Mouse (Mus musculus): ENCODE results near the gene Amfr. TPM values are rescaled to one million over a fixed set of nuclear protein-coding genes. Genes with fewer than 3 reads are reported as not detected.

Gene Amfr
- polyA plus RNA-seq (2014; fragmentation: Illumina TruSeq; extraction: RNeasy Lipid Tissue Mini Kit (QIAGEN cat#74804); ENCODE audit: low read depth, low replicate concordance) = 141 TPM

DNA sequence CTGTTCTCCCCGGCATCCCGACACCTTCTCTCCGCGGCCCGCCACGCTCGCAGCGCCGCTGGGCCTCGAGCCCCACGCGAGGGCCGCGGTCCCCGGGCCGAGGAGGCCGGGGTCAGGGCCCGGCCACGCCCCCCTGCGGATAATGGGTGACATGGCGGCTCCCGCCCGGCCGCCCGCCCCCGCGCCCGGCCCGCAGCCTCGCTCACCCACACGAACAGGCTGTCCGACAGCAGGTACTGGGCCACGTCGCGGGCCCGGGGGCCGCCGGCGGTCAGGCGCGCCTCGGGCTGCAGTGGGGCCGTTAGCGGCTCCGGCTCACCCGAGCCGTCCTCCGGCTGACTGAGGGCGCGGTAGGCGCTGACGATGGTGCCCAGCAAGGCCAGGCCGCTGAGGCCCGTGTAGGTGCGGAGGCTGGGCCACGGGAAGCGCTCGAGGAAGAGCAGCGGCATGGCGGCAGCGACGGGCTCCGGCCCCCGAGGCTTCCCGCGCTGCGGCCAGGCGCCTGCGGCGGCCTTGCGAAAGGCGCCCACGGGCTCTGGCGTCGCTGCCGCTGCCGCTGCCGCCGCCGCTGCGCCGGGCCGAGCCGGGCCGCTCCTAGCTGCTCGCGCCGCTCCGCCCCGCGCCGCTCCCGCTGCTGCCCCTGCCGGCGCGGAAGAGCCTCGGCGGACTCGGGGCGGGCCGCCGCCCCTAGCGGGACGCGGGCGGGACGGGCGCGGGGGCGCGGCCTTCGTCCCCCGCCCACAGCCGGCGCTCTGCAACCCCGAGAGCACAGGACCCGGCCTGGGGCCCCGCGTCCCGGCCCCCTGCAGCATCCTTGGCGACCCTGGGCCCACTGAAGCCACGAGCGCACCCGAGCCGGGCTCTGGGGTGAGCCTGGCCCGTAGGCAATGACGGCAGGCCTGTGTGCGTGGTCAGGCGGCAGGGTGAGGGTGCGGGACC is at the start of gene Amfr:
Amfr (minus strand) TSS at position 830 of the 939 bp plus-strand sequence.

GRCm38 (mm10) chr8:94036944-94037524 is 24.4 kb upstream of the Amfr start, which contains the start of the genes Nudt21 and Ogfod1:
Gene Nudt21 (minus strand): TSS chr8:94037031.
Gene Ogfod1 (plus strand): TSS chr8:94037198.

Other genes with a start within 250 kb of the Amfr start
- gene Gnao1, start 202.9 kb downstream of the Amfr start, polyA plus RNA-seq (2014; fragmentation: Illumina TruSeq; extraction: RNeasy Lipid Tissue Mini Kit (QIAGEN cat#74804); ENCODE audit: low read depth, low replicate concordance) = 18.4 TPM
- gene Nudt21, start 24.2 kb upstream of the Amfr start, polyA plus RNA-seq (2014; fragmentation: Illumina TruSeq; extraction: RNeasy Lipid Tissue Mini Kit (QIAGEN cat#74804); ENCODE audit: low read depth, low replicate concordance) = 103 TPM
- gene Ogfod1, start 24.4 kb upstream of the Amfr start, polyA plus RNA-seq (2014; fragmentation: Illumina TruSeq; extraction: RNeasy Lipid Tissue Mini Kit (QIAGEN cat#74804); ENCODE audit: low read depth, low replicate concordance) = 26.4 TPM
- gene Bbs2, start 86.1 kb upstream of the Amfr start, polyA plus RNA-seq (2014; fragmentation: Illumina TruSeq; extraction: RNeasy Lipid Tissue Mini Kit (QIAGEN cat#74804); ENCODE audit: low read depth, low replicate concordance) = 6.8 TPM
- not detected for gene Mt4, start 124.4 kb upstream of the Amfr start, polyA plus RNA-seq (2014; fragmentation: Illumina TruSeq; extraction: RNeasy Lipid Tissue Mini Kit (QIAGEN cat#74804); ENCODE audit: low read depth, low replicate concordance)
- gene Mt3, start 139.8 kb upstream of the Amfr start, polyA plus RNA-seq (2014; fragmentation: Illumina TruSeq; extraction: RNeasy Lipid Tissue Mini Kit (QIAGEN cat#74804); ENCODE audit: low read depth, low replicate concordance) = not detected
- 16.7 TPM for gene Mt2, start 159.8 kb upstream of the Amfr start, polyA plus RNA-seq (2014; fragmentation: Illumina TruSeq; extraction: RNeasy Lipid Tissue Mini Kit (QIAGEN cat#74804); ENCODE audit: low read depth, low replicate concordance)
- gene Mt1, start 166.2 kb upstream of the Amfr start, polyA plus RNA-seq (2014; fragmentation: Illumina TruSeq; extraction: RNeasy Lipid Tissue Mini Kit (QIAGEN cat#74804); ENCODE audit: low read depth, low replicate concordance) = 7.1 TPM
- gene Nup93, start 201.7 kb upstream of the Amfr start, polyA plus RNA-seq (2014; fragmentation: Illumina TruSeq; extraction: RNeasy Lipid Tissue Mini Kit (QIAGEN cat#74804); ENCODE audit: low read depth, low replicate concordance) = 9.5 TPM